Mouse (Mus musculus) kidney, postnatal 14 days (tissue): ENCODE results near the gene Sept8.

ENCODE experiments used
- DNase-seq: peaks from one replicate; pipeline ENCODE4 v3.0.0; 2022; ENCODE audit warnings: mixed read lengths

Gene Sept8

DNA sequence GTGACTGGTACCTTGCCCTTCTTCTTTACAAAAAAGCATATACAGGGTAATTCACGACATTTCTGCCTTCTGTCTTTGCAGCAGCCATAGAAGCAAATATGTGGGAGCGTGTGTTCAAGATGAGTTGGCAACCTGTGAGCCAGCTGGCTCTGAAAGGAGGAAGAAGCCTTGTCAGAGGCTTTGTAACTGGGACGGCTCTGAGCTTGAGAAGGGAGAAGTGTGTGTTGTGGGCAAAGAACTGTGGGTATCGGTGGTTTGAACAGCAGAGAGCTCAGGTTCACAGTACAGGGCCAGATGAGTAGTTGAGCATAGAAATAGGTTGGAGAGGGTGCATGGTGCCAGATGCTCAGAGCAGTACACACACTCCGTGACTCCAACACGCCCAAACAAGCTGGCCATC, 22.1 kb upstream of the Sept8 start:
- DNase-seq = no peak

DNA sequence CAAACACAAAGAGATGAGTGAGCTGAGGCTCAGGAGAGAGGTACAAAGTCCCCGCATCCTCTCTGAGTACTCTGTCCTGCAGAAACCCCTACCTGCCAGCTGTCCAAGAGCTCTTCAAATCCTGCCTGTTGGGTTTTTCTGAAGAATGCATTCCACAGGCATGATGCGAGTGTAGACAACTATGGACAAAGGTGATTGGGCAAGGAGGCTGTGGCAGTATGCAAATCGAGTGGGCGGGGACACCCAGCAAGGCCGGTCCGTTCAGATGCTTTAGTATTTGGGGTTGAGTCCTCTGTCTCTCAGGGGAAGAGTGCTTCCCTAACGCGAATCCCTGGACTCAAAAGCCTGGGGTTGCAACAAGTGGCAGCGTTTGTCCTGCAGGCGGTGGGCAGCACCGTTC, 18.5 kb upstream of the Sept8 start:
- DNase-seq = peak; percentile 44

- no peak for DNase-seq
Measured at GRCm38 (mm10) chr11:53502039-53502765, 16.9 kb upstream of the Sept8 start.

- no peak for DNase-seq
Measured at GRCm38 (mm10) chr11:53503738-53504137, 15.3 kb upstream of the Sept8 start.

DNA sequence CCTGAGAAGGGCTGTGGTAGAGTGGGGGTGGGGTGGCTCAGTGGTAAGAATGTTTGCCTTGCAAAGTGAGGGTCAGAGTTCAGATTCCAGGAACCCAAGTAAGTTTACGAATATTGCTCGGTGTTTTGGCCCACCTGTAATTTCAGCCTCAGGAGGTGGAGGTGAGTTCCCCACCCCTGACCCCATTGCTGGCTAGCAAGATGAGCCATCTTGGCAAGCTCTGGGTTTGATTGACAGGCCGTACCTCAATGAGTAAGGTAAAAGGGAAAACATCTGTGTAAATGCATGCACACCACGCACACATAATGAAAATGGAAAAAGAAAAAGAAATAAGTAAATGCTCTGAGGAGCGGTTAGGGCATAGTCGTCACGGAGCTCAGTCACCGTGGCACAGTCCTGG, 14.7 kb upstream of the Sept8 start:
- no peak for DNase-seq

GRCm38 (mm10) chr11:53505026-53505663, 13.9 kb upstream of the Sept8 start:
- DNase-seq = no peak

DNA sequence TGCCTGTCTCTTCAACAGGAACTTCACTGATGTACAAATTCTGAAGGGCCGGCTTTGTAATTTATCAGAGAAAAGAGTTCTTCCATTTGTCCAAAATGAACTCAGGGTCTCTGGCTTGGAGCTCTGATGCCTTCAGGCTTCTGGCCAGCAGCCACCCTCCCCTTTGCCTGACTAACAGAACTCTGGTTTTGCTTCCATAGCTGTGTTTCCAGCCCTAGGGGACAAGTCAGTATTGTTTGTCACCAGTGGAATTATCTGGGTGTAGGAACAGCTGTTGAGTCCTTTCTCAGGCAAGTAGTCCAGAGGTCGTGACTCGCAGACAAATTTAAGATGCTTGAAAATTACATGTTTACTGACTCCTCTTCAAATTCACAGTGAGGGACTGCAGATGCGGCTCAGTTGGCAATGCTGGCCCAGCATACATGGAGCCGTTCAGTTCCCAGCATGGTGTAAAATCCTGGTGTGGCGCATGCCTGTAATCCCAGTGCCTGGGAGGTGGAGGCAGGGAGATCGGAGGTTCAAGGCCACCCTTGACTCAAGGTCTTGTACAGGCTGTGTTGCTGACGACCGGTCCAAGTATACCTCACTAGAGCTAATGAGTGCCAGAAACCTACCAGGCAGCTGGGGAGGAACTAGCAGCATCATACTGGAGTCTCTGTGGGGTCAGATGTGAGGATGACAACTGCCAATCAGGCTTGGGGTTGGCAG, 11.8 kb upstream of the Sept8 start:
- peak; percentile 35 for DNase-seq

DNA sequence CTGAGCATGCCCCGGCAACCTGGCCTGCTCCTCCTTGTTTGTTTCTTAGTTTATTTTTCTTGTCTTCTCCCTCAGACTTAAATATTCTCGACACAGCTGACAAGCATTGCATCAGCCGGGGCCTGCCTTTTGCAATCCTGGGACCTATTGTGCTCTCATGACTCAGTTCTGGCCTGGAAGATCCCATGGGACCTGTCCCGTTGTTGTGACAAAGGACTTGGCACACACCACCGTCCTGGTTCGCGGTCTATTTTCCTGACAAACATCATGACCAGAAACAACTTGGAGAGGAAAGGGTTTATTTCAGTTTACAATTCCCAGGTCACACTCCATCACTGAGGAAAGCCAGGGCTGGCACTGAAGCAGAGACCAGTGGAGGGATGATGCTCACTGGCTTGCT, 10.9 kb upstream of the Sept8 start:
- peak; percentile 60 for DNase-seq

DNA sequence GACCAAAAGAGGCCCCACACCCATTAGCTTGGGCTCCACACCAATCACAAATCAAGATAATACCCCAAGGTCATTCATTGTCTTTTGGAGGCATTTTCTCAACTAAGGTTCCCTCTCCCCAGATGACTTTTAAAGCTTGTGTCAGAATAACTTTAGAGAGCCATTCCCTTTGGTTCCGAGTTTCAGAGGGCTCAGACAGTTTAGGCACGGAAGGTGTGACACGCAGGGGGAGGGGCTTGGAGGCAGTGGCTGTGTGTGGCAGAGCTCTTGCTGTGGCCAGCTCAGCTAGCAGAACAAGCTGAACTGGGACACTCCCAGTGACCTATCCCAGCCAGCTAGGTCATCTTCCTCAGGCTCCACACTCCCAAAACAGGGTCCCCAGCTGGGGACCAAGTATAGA, 10.5 kb upstream of the Sept8 start:
- DNase-seq = no peak

GRCm38 (mm10) chr11:53510351-53510750, 8.7 kb upstream of the Sept8 start:
- no peak for DNase-seq

- DNase-seq = no peak
Measured at GRCm38 (mm10) chr11:53516775-53517627, 2.1 kb upstream of the Sept8 start.

GRCm38 (mm10) chr11:53518759-53519158, 298 bp upstream of the Sept8 start:
- DNase-seq = no peak

- peak; percentile 48 for DNase-seq
Measured at GRCm38 (mm10) chr11:53520122-53520978, 1.3 kb downstream of the Sept8 start.

DNA sequence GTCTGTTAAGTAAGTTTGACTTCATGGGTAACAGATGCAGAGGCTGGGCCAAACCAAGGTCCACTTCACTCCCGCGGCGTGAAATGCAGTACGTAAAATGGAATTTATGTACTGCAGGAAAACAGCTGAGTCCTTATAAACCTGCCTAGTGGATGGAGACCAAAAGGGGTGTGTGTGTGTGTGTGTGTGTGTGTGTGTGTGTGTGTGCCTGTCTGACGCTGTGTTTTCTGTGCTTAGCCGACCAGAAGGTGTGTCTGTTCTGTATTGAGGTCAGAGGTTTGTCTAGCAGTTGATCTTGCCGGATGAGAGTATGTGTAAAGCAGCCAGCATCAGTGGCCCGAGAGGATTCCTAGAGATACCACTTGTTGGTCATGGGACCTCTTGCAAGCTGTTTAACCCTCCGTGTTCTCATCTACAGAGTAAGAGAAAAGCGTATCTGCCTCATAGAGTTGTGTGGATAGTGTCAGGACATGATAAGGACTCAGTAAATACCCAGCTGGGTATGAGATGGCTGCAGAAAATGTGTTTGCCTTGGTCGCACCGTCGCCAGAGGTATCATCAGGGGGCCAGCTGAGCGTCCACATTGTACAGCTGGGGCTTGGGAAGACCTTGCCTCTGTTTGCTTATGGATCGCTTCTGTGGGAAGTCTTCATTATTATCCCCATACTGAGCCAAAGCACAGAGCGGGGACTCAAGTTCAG, 2.2 kb downstream of the Sept8 start:
- no peak for DNase-seq

DNA sequence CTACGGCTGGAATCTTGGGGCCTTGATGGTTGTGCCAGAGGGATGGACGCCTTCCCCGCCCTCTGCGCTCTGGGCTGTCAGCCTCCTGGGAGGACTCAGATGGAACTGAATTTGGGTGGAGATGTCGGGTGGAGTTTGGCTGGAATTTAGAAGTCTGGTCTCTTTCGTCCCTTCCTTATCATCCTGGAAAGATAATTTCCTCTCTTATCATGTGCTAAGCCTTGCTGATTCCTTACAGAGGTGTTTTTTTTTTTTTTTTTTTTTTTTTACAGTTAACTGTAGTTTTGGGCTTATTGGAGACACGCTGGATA, 2.7 kb downstream of the Sept8 start:
- no peak for DNase-seq

DNA sequence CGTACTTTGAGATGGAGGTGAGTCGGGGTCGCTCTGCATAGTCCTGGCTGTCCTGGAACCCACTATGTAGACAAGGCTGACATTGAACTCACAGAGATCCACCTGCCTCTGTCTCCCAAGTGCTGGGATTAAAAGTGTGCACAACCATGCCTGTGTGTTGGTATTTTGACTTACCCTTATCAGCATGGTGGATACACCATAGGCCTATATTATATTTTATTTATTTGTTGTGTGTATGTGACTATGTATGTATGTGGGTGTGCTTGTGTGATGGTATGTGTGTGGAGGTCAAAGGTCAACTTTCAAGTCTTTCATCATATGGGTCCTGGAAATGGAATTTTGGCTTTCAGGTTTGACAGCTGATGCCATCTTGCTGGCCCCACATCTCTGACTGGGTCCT, 3.3 kb downstream of the Sept8 start:
- DNase-seq = no peak

DNA sequence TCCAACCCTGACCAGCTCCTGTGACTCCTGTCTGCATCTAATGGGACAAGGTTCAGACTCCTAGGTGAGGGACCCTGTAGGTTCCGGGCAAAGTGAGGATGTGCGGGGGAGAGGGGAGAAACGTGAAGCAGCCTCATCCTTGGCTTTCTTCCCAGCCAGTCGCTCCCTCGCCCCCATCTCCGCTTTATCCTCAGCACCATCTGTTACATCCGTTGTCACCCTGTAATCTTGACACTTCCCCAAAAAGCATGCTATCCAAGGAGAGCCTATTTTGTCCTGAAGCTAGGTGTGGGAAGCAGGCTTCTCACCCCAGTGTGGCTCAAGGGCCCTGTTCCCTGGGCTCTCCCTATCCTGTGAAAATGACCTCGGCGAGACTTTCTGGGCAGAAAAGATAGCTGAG, 3.9 kb downstream of the Sept8 start:
- DNase-seq = no peak

- DNase-seq = no peak
Measured at GRCm38 (mm10) chr11:53523545-53524405, 4.7 kb downstream of the Sept8 start.

- DNase-seq = no peak
Measured at GRCm38 (mm10) chr11:53524905-53525304, 5.8 kb downstream of the Sept8 start.

GRCm38 (mm10) chr11:53525461-53525860, 6.4 kb downstream of the Sept8 start:
- DNase-seq = peak; percentile 75
